ENCODE assay signal across 28 mouse cellular contexts in genomic region chr1:126560931-126561330, GRCm38 (mm10).
DNase-seq lines count a peak whose midpoint lies in the region; ATAC-seq and TF ChIP-seq lines count a peak whose summit lies in the region.
"Had no signal": no experiment of that assay in that cellular context is flagged by ENCODE, and none has a peak within 500 bp of the region (broad histone marks: within the 10 kb centered on the region; RNA-seq: fewer than 3 reads in every experiment).

No protein-coding gene starts in this region.

- DNase-seq in embryo, embryonic 10 days (ENCODE audit: low spot score) = peak; percentile 26
- no peak for DNase-seq in embryo, embryonic 9.5 days (ENCODE audit: extremely low spot score)
- DNase-seq in embryonic facial prominence, embryonic 11.5 days (ENCODE audit: low spot score) = peak; percentile 73
- DNase-seq in forelimb bud, embryonic 11.5 days (ENCODE audit: low read depth, low spot score) = peak; percentile 60
- peak; percentile 55 for DNase-seq in limb, embryonic 14.5 days (ENCODE audit: low spot score)
- no peak for DNase-seq in layer of hippocampus, adult 9-10 months (ENCODE audit: low spot score)
- DNase-seq in kidney, adult 9 months = no peak
- DNase-seq in thymus, postnatal 36 days = no peak
- DNase-seq: adrenal gland, postnatal 25 days; cerebellum, adult 8-10 months; gastrocnemius, postnatal 10 days; heart, adult 18-20 months; heart, postnatal 10 days; kidney, adult 11 months; kidney, postnatal 10 days; liver, postnatal 0 days; lung, postnatal 14 days; retina, postnatal 1 day; right cerebral cortex, postnatal 25 days; spleen, adult 18-20 months had no signal

- H3K9me3 ChIP-seq in embryonic facial prominence, embryonic 11.5 days (replicated peaks; ENCODE audit: control insufficient read depth, low read length) = no peaks in the 10 kb centered on the region
- H3K9me3 ChIP-seq in limb, embryonic 14.5 days (ENCODE audit: control insufficient read depth, low read length) = no peaks in the 10 kb centered on the region
- H3K9me3 ChIP-seq: heart, embryonic 12.5 days; hindbrain, embryonic 12.5 days; midbrain, embryonic 13.5 days; neural tube, embryonic 12.5 days had no signal

- H3K27ac ChIP-seq in embryonic facial prominence, embryonic 11.5 days (replicated peaks; ENCODE audit: low read depth, low read length) = no peak overlapping the region
- H3K27ac ChIP-seq in limb, embryonic 14.5 days (replicated peaks; ENCODE audit: low read depth, low read length) = no peak overlapping the region
- H3K27ac ChIP-seq: hindbrain, embryonic 12.5 days; layer of hippocampus, adult 2 months; midbrain, embryonic 13.5 days; neural tube, embryonic 12.5 days had no signal

- no peaks in the 10 kb centered on the region for H3K4me1 ChIP-seq in embryonic facial prominence, embryonic 11.5 days (ENCODE audit: control insufficient read depth, insufficient read depth, low read length)
- peaks cover 7% of the 10 kb centered on the region for H3K4me1 ChIP-seq in limb, embryonic 14.5 days (ENCODE audit: control insufficient read depth, insufficient read depth, low read length)
- H3K4me1 ChIP-seq: heart, embryonic 12.5 days had no signal

- H3K4me2 ChIP-seq in embryonic facial prominence, embryonic 11.5 days (ENCODE audit: low read depth, low read length) = no peak overlapping the region
- H3K4me2 ChIP-seq in limb, embryonic 14.5 days (replicated peaks; ENCODE audit: low read depth, low read length, severe bottlenecking) = no peak overlapping the region
- H3K4me2 ChIP-seq: heart, embryonic 12.5 days; hindbrain, embryonic 12.5 days; liver, embryonic 11.5 days; midbrain, embryonic 13.5 days; neural tube, embryonic 12.5 days had no signal

- WGBS in embryonic facial prominence, embryonic 11.5 days = 42% methylated on average over 7 of the region's 7 CpGs
- 25% methylated on average over 7 of the region's 7 CpGs for WGBS in limb, embryonic 14.5 days

- no peak overlapping the region for H3K9ac ChIP-seq in embryonic facial prominence, embryonic 11.5 days (replicated peaks; ENCODE audit: low read length)
- no peak overlapping the region for H3K9ac ChIP-seq in limb, embryonic 14.5 days (ENCODE audit: low read depth, low read length, severe bottlenecking)
- H3K9ac ChIP-seq: heart, embryonic 12.5 days; hindbrain, embryonic 12.5 days; liver, postnatal 0 days; midbrain, embryonic 13.5 days; neural tube, embryonic 12.5 days had no signal

- H3K36me3 ChIP-seq in embryonic facial prominence, embryonic 11.5 days (replicated peaks; ENCODE audit: control insufficient read depth, insufficient read depth, low read depth, low read length) = no peaks in the 10 kb centered on the region
- H3K36me3 ChIP-seq in limb, embryonic 14.5 days (ENCODE audit: control insufficient read depth, insufficient read depth, low read length) = no peaks in the 10 kb centered on the region
- H3K36me3 ChIP-seq: heart, embryonic 12.5 days; hindbrain, embryonic 12.5 days; midbrain, embryonic 13.5 days; neural tube, embryonic 12.5 days had no signal

- ATAC-seq in embryonic facial prominence, embryonic 11.5 days (replicated peaks; ENCODE audit: insufficient number of reproducible peaks, low FRiP score, low TSS enrichment, low read depth) = peak; percentile 73; the same call in 1 of the 2 replicates
- no peak for ATAC-seq in limb, embryonic 14.5 days (ENCODE audit: low FRiP score, low read depth)
- ATAC-seq: CD4-positive, CD25-positive, alpha-beta regulatory T cell, adult 4 months; forebrain, embryonic 14.5 days; liver, postnatal 0 days; midbrain, embryonic 13.5 days had no signal

- TF ChIP-seq POLR2A in limb, embryonic 14.5 days (IDR thresholded peaks at IDR 0.05; ENCODE audit: borderline replicate concordance, extremely low read depth, insufficient read depth, insufficient read length) = no peak

- H3K4me3 ChIP-seq in embryonic facial prominence, embryonic 11.5 days (ENCODE audit: low read depth, low read length) = no peak overlapping the region
- H3K4me3 ChIP-seq in limb, embryonic 14.5 days (replicated peaks; ENCODE audit: low read length) = no peak overlapping the region
- H3K4me3 ChIP-seq: heart, embryonic 12.5 days; hindbrain, embryonic 12.5 days; layer of hippocampus, adult 2 months; midbrain, embryonic 13.5 days; neural tube, embryonic 12.5 days had no signal

- H3K27me3 ChIP-seq in embryonic facial prominence, embryonic 11.5 days (ENCODE audit: control insufficient read depth, insufficient read depth, low read length) = no peaks in the 10 kb centered on the region
- H3K27me3 ChIP-seq in limb, embryonic 14.5 days (ENCODE audit: control insufficient read depth, insufficient read depth, low read length) = no peaks in the 10 kb centered on the region
- H3K27me3 ChIP-seq: heart, embryonic 12.5 days; hindbrain, embryonic 12.5 days; midbrain, embryonic 13.5 days; neural tube, embryonic 12.5 days had no signal

Comparison
In these comparisons a context has a peak if more than half of its experiments do, and no peak if none do; other contexts are left out.
1. DNase-seq: peak in embryo, embryonic 10 days (single experiment), embryonic facial prominence, embryonic 11.5 days (single experiment), forelimb bud, embryonic 11.5 days (single experiment) and limb, embryonic 14.5 days (single experiment); none in embryo, embryonic 9.5 days (single experiment), layer of hippocampus, adult 9-10 months (single experiment), kidney, adult 9 months (single experiment) and thymus, postnatal 36 days (0 of 2).